Mouse (Mus musculus): Measurements from ENCODE around the gene Zfp273. TPM values are rescaled to one million over a fixed set of nuclear protein-coding genes. Genes with fewer than 3 reads are reported as not detected.
"Not testable (repeated sequence)": the region's sequence is repeated elsewhere in the genome, so short reads cannot be mapped to it uniquely, and the experiment has no call there.

Gene Zfp273
- polyA plus RNA-seq, 1 experiment from 2014 or later, result 6.5 TPM

GRCm38 (mm10) chr13:67857317-67857716 lies 43.8 kb downstream of the Zfp273 start:
- ATAC-seq (ENCODE audit: low read depth) (no peak), DNase-seq (ENCODE audit: low spot score) (no peak)
- Histone ChIP-seq H3K36me3 (ENCODE audit: control insufficient read depth, insufficient read depth, low read length) (no peaks in the 10 kb centered on the region), H3K4me2 (ENCODE audit: low read depth, low read length) (no peak overlapping the region), H3K4me3 (ENCODE audit: low read depth, low read length) (no peak overlapping the region), H3K9ac (ENCODE audit: low read depth, low read length) (no peak overlapping the region), H3K27ac (replicated peaks; ENCODE audit: low read depth, low read length) (no peak overlapping the region), H3K4me1 (ENCODE audit: control insufficient read depth, insufficient read depth, low read length) (no peaks in the 10 kb centered on the region), H3K27me3 (replicated peaks; ENCODE audit: control insufficient read depth, insufficient read depth, low read length) (no peaks in the 10 kb centered on the region), H3K9me3 (ENCODE audit: control insufficient read depth, low read length) (no peaks in the 10 kb centered on the region)
- 22% methylated on average over 1 of the region's 1 CpGs for WGBS

- Histone ChIP-seq H3K27ac (replicated peaks; ENCODE audit: low read depth, low read length) (no peak overlapping the region), H3K4me1 (ENCODE audit: control insufficient read depth, insufficient read depth, low read length) (no peaks in the 10 kb centered on the region), H3K4me2 (ENCODE audit: low read depth, low read length) (no peak overlapping the region), H3K9me3 (ENCODE audit: control insufficient read depth, low read length) (no peaks in the 10 kb centered on the region), H3K36me3 (ENCODE audit: control insufficient read depth, insufficient read depth, low read length) (no peaks in the 10 kb centered on the region), H3K9ac (ENCODE audit: low read depth, low read length) (no peak overlapping the region), H3K4me3 (ENCODE audit: low read depth, low read length) (no peak overlapping the region), H3K27me3 (replicated peaks; ENCODE audit: control insufficient read depth, insufficient read depth, low read length) (no peaks in the 10 kb centered on the region)
- WGBS, result 82% methylated on average over 9 of the region's 9 CpGs
- DNase-seq (ENCODE audit: low spot score) (no peak), ATAC-seq (ENCODE audit: low read depth) (no peak)
Observed at GRCm38 (mm10) chr13:67862508-67862907, 49.0 kb downstream of the Zfp273 start.

- no peaks in the 10 kb centered on the region for H3K9me3 ChIP-seq (ENCODE audit: control insufficient read depth, low read length)
- H3K9ac ChIP-seq (ENCODE audit: low read depth, low read length), result no peak within 1 kb of the TSS
- H3K4me3 ChIP-seq (ENCODE audit: low read depth, low read length), result no peak within 1 kb of the TSS
- no peak within 1 kb of the TSS for H3K27ac ChIP-seq (replicated peaks; ENCODE audit: low read depth, low read length)
- 75% methylated on average over 11 of the region's 11 CpGs for WGBS
- H3K4me1 ChIP-seq (ENCODE audit: control insufficient read depth, insufficient read depth, low read length), result no peaks in the 10 kb centered on the region
- no peak for ATAC-seq (ENCODE audit: low read depth)
- H3K27me3 ChIP-seq (replicated peaks; ENCODE audit: control insufficient read depth, insufficient read depth, low read length), result no peaks in the 10 kb centered on the region
- no peak for DNase-seq (ENCODE audit: low spot score)
- no peak within 1 kb of the TSS for H3K4me2 ChIP-seq (ENCODE audit: low read depth, low read length)
- H3K36me3 ChIP-seq (ENCODE audit: control insufficient read depth, insufficient read depth, low read length), result no peaks in the 10 kb centered on the region
Observed at GRCm38 (mm10) chr13:67863026-67863425, 49.5 kb downstream of the Zfp273 start, which contains the start of gene BC048507. Gene BC048507, plus strand, starts transcription at chr13:67863326.

- 59% methylated on average over 5 of the region's 5 CpGs for WGBS
- H3K27me3 ChIP-seq (replicated peaks; ENCODE audit: control insufficient read depth, insufficient read depth, low read length), result no peaks in the 10 kb centered on the region
- H3K9me3 ChIP-seq (ENCODE audit: control insufficient read depth, low read length), result no peaks in the 10 kb centered on the region
- no peak overlapping the region for H3K4me2 ChIP-seq (ENCODE audit: low read depth, low read length)
- H3K27ac ChIP-seq (replicated peaks; ENCODE audit: low read depth, low read length), result no peak overlapping the region
- H3K36me3 ChIP-seq (ENCODE audit: control insufficient read depth, insufficient read depth, low read length), result no peaks in the 10 kb centered on the region
- no peak overlapping the region for H3K9ac ChIP-seq (ENCODE audit: low read depth, low read length)
- H3K4me1 ChIP-seq (ENCODE audit: control insufficient read depth, insufficient read depth, low read length), result no peaks in the 10 kb centered on the region
- H3K4me3 ChIP-seq (ENCODE audit: low read depth, low read length), result no peak overlapping the region
- peak; percentile 31 for DNase-seq (ENCODE audit: low spot score)
- peak; percentile 75; the same call in 1 of the 2 replicates for ATAC-seq (ENCODE audit: low read depth)
Observed at GRCm38 (mm10) chr13:67864764-67865350, 51.3 kb downstream of the Zfp273 start.

- Histone ChIP-seq H3K36me3 (ENCODE audit: control insufficient read depth, insufficient read depth, low read length) (no peaks in the 10 kb centered on the region), H3K4me1 (ENCODE audit: control insufficient read depth, insufficient read depth, low read length) (no peaks in the 10 kb centered on the region), H3K9ac (ENCODE audit: low read depth, low read length) (no peak overlapping the region), H3K4me2 (ENCODE audit: low read depth, low read length) (no peak overlapping the region), H3K27me3 (replicated peaks; ENCODE audit: control insufficient read depth, insufficient read depth, low read length) (no peaks in the 10 kb centered on the region), H3K9me3 (ENCODE audit: control insufficient read depth, low read length) (no peaks in the 10 kb centered on the region), H3K4me3 (ENCODE audit: low read depth, low read length) (no peak overlapping the region), H3K27ac (replicated peaks; ENCODE audit: low read depth, low read length) (no peak overlapping the region)
- ATAC-seq (ENCODE audit: low read depth) (no peak), DNase-seq (ENCODE audit: low spot score) (no peak)
- 31% methylated on average over 3 of the region's 3 CpGs for WGBS
Observed at GRCm38 (mm10) chr13:67867899-67868298, 54.4 kb downstream of the Zfp273 start.

GRCm38 (mm10) chr13:67876049-67876698 lies 62.6 kb downstream of the Zfp273 start:
- H3K9ac ChIP-seq (ENCODE audit: low read depth, low read length); H3K4me1 ChIP-seq (ENCODE audit: control insufficient read depth, insufficient read depth, low read length); ATAC-seq (ENCODE audit: low read depth); H3K9me3 ChIP-seq (ENCODE audit: control insufficient read depth, low read length); H3K27ac ChIP-seq (replicated peaks; ENCODE audit: low read depth, low read length); H3K36me3 ChIP-seq (ENCODE audit: control insufficient read depth, insufficient read depth, low read length); H3K4me3 ChIP-seq (ENCODE audit: low read depth, low read length); DNase-seq (ENCODE audit: low spot score); H3K4me2 ChIP-seq (ENCODE audit: low read depth, low read length); H3K27me3 ChIP-seq (replicated peaks; ENCODE audit: control insufficient read depth, insufficient read depth, low read length): not testable (repeated sequence)
- WGBS, result 38% methylated on average over 7 of the region's 12 CpGs

Other genes starting within 250 kb of the Zfp273 start
- 4.8 and 5.1 TPM in 2 replicates for gene Zfp729b, start 204.0 kb upstream of the Zfp273 start, polyA plus RNA-seq (2014; fragmentation: Nextera tagmentation; extraction: Ambion mirVana)
- 0.51 TPM in 1 of 2 replicates, not detected in the other for gene Gm49345, start 176.0 kb upstream of the Zfp273 start, polyA plus RNA-seq (2014; fragmentation: Nextera tagmentation; extraction: Ambion mirVana)
- 3.9 and 4.3 TPM in 2 replicates for gene Zfp729a, start 175.9 kb upstream of the Zfp273 start, polyA plus RNA-seq (2014; fragmentation: Nextera tagmentation; extraction: Ambion mirVana)
- gene Zfp738, start 126.7 kb upstream of the Zfp273 start, polyA plus RNA-seq (2014; fragmentation: Nextera tagmentation; extraction: Ambion mirVana), result 8.8 and 10.5 TPM in 2 replicates
- gene Zfp65, start 84.6 kb upstream of the Zfp273 start, polyA plus RNA-seq (2014; fragmentation: Nextera tagmentation; extraction: Ambion mirVana), result 3.5 TPM in 2 replicates
- 5.3 and 6.6 TPM in 2 replicates for gene Zfp85, start 58.5 kb upstream of the Zfp273 start, polyA plus RNA-seq (2014; fragmentation: Nextera tagmentation; extraction: Ambion mirVana)
- 1.7 and 2.5 TPM in 2 replicates for gene Zfp493, start 34.0 kb upstream of the Zfp273 start, polyA plus RNA-seq (2014; fragmentation: Nextera tagmentation; extraction: Ambion mirVana)
- 2.3 and 3.2 TPM in 2 replicates for gene Gm10037, start 17.4 kb downstream of the Zfp273 start, polyA plus RNA-seq (2014; fragmentation: Nextera tagmentation; extraction: Ambion mirVana)
- not detected in 2 replicates for gene BC048507, start 49.6 kb downstream of the Zfp273 start, polyA plus RNA-seq (2014; fragmentation: Nextera tagmentation; extraction: Ambion mirVana)

All from embryonic facial prominence, embryonic 14.5 days (tissue).